Mouse (Mus musculus): Measurements from ENCODE around the gene C2cd4b. TPM values are rescaled to one million over a fixed set of nuclear protein-coding genes. Genes with fewer than 3 reads are reported as not detected.

The C2cd4b gene
- polyA plus RNA-seq, 1 experiment = not detected

DNA sequence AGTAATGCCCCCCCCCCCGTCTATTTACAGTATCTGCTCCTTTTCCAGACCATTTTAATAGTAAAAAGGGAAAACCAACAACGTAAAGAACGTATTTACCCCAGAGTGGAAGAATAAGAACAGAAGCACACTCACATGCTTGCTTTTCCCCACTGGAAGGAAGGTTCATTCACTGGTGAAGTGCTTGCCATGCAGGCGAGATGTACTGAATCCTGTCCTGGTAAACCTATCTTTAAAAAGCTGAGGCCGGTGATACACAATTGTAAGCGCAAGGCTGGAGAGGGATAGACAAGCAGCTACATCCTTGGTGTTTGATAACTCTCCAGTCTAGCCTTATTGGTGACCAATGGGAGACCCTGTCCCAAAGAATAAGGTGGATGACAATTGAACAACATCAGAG lies 1.8 kb downstream of the C2cd4b start:
- H3K36me3 ChIP-seq (ENCODE audit: control insufficient read depth, insufficient read depth, low read length) = no peaks in the 10 kb centered on the region
- whole genome bisulfite sequencing = 84% methylated on average over 6 of the region's 6 CpGs
- H3K4me3 ChIP-seq (ENCODE audit: insufficient read depth, low read depth, low read length) = no peak overlapping the region
- no peak for DNase-seq
- TF ChIP-seq CTCF (conservative IDR thresholded peaks at IDR 0.05; ENCODE audit: insufficient read depth, insufficient read length, low read depth, low read length) (no peak), POLR2A (IDR thresholded peaks at IDR 0.05; ENCODE audit: low read depth, low read length) (no peak)
- no peak overlapping the region for H3K27ac ChIP-seq (ENCODE audit: insufficient read depth, low read depth, low read length)
- H3K4me1 ChIP-seq (ENCODE audit: control insufficient read depth, insufficient read depth, low read length) = no peaks in the 10 kb centered on the region
- 0 out of 2 replicates have a peak, but pooled peaks cover 1% of the 10 kb centered on the region for H3K27me3 ChIP-seq (replicated peaks; ENCODE audit: control insufficient read depth, insufficient read depth, low read length)

DNA sequence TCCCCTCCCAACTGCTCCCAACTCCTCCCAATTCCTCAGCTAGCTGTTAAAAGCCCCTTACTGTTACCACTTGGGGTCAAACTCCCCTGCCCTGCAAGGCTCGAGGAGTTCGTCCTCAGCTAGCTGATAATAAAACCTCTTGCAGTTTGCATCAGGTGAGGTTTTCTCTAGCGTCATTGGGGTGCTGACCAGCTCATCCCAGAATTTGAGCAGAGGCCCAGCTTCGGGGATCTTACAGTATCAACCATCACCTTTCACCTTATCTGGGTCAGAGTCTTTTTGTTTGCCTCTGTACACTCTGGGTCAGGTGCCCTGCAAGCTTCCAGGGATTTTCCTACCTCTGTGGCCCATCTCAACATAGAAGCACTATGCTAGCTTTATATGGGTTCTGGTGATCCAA lies 4.1 kb downstream of the C2cd4b start:
- TF ChIP-seq POLR2A (IDR thresholded peaks at IDR 0.05; ENCODE audit: low read depth, low read length) (no peak), CTCF (conservative IDR thresholded peaks at IDR 0.05; ENCODE audit: insufficient read depth, insufficient read length, low read depth, low read length) (no peak)
- DNase-seq = no peak
- no peaks in the 10 kb centered on the region for H3K4me1 ChIP-seq (ENCODE audit: control insufficient read depth, insufficient read depth, low read length)
- WGBS = 60% methylated on average over 4 of the region's 4 CpGs
- H3K4me3 ChIP-seq (ENCODE audit: insufficient read depth, low read depth, low read length) = no peak overlapping the region
- no peaks in the 10 kb centered on the region for H3K36me3 ChIP-seq (ENCODE audit: control insufficient read depth, insufficient read depth, low read length)
- H3K27ac ChIP-seq (ENCODE audit: insufficient read depth, low read depth, low read length) = no peak overlapping the region
- H3K27me3 ChIP-seq (replicated peaks; ENCODE audit: control insufficient read depth, insufficient read depth, low read length) = 0 out of 2 replicates have a peak, but pooled peaks cover 1% of the 10 kb centered on the region

DNA sequence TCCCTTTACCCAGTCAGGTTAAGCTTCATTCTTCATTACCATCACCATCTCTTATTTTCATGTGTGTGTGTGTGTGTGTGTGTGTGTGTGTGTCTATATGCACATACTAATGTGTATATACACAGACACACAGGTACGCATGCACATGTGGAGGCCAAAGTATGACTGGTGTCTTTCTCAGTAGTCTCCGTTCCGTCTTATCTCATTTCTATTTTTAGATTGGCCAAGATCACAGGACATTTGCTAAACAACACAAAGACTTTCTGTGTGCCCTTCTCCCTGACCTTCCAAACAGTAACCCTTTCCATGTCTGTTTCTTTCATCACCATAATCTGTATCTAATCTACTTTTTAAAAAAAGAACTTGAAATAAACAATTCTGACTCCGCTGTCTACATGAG lies 7.2 kb downstream of the C2cd4b start:
- TF ChIP-seq POLR2A (IDR thresholded peaks at IDR 0.05; ENCODE audit: low read depth, low read length) (no peak), CTCF (conservative IDR thresholded peaks at IDR 0.05; ENCODE audit: insufficient read depth, insufficient read length, low read depth, low read length) (no peak)
- Histone ChIP-seq H3K27ac (ENCODE audit: insufficient read depth, low read depth, low read length) (no peak overlapping the region), H3K27me3 (replicated peaks; ENCODE audit: control insufficient read depth, insufficient read depth, low read length) (no peaks in the 10 kb centered on the region), H3K4me1 (ENCODE audit: control insufficient read depth, insufficient read depth, low read length) (no peaks in the 10 kb centered on the region), H3K4me3 (ENCODE audit: insufficient read depth, low read depth, low read length) (no peak overlapping the region), H3K36me3 (ENCODE audit: control insufficient read depth, insufficient read depth, low read length) (no peaks in the 10 kb centered on the region)
- no peak for DNase-seq
- WGBS = 81% methylated on average over 4 of the region's 4 CpGs

DNA sequence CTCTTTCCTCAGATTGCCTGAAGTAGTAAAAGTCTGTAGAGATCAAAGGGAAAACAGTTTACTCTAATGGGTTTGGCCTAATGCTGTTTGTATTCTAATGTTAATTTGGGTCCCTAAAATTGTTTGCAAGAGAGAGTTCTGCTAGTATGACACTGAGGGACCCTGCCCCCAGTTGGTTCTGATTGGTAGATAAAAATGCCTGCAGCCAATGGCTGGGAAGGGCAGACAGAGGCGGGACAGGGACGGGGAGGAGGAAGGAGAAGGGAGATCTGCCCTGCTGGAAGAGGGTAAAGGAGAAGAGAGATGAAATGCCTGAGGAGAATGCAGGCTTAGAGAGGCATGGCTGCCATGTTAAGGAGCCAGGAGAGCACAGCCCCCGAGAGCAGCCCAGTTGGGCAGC lies 7.7 kb downstream of the C2cd4b start:
- no peak overlapping the region for H3K27ac ChIP-seq (ENCODE audit: insufficient read depth, low read depth, low read length)
- WGBS = 61% methylated on average over 3 of the region's 3 CpGs

DNA sequence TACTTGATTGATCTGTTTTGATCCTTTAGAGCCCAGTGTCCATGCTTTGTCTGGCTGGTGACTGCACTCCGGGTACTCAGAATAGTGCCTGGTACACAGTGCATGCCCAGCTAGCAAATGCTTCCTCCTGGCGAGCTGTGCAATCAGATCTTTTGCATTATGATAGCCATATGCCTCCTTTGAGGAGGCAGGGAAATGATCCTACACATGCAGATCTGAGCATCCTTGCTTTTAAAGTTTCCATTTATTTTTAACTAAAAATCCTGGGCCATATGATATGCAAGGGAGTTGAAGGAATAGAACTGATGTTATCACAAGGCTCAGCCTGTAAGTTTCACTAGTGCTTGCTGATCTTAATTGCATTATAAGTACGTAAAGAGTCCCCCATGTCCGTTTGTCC lies 9.6 kb downstream of the C2cd4b start:
- Histone ChIP-seq H3K4me1 (ENCODE audit: control insufficient read depth, insufficient read depth, low read length) (no peaks in the 10 kb centered on the region), H3K4me3 (ENCODE audit: insufficient read depth, low read depth, low read length) (no peak overlapping the region), H3K27me3 (replicated peaks; ENCODE audit: control insufficient read depth, insufficient read depth, low read length) (no peaks in the 10 kb centered on the region), H3K36me3 (ENCODE audit: control insufficient read depth, insufficient read depth, low read length) (no peaks in the 10 kb centered on the region), H3K27ac (ENCODE audit: insufficient read depth, low read depth, low read length) (no peak overlapping the region)
- TF ChIP-seq POLR2A (IDR thresholded peaks at IDR 0.05; ENCODE audit: low read depth, low read length) (no peak), CTCF (conservative IDR thresholded peaks at IDR 0.05; ENCODE audit: insufficient read depth, insufficient read length, low read depth, low read length) (no peak)
- no peak for DNase-seq
- 86% methylated on average over 4 of the region's 4 CpGs for WGBS

More for the DNA sequence above, 7.7 kb downstream of the C2cd4b start:
- H3K36me3 ChIP-seq (ENCODE audit: control insufficient read depth, insufficient read depth, low read length) = no peaks in the 10 kb centered on the region
- no peak for TF ChIP-seq CTCF (conservative IDR thresholded peaks at IDR 0.05; ENCODE audit: insufficient read depth, insufficient read length, low read depth, low read length)
- no peak for TF ChIP-seq POLR2A (IDR thresholded peaks at IDR 0.05; ENCODE audit: low read depth, low read length)
- no peak overlapping the region for H3K4me3 ChIP-seq (ENCODE audit: insufficient read depth, low read depth, low read length)
- no peak for DNase-seq
- no peaks in the 10 kb centered on the region for H3K27me3 ChIP-seq (replicated peaks; ENCODE audit: control insufficient read depth, insufficient read depth, low read length)
- no peaks in the 10 kb centered on the region for H3K4me1 ChIP-seq (ENCODE audit: control insufficient read depth, insufficient read depth, low read length)

DNA sequence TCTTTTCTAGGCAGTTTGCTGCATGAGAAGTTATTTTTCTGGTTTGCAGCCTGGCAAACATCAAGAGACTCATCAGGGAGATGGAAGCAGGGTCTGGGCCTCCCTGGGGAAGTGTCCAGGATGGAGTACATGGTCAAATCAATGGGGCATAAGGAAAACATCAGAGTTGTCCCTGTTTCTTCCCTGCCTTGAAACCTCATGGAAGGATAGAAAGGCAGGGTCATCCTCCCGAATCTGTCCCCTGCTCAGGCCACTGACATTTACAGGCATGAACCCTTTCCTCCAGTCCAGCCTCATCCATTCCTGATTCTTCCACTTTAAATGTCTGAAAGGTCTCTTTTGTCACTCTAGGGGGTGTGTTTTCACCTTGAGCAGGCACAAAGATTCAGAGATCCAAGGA lies 10.2 kb downstream of the C2cd4b start:
- Histone ChIP-seq H3K4me3 (ENCODE audit: insufficient read depth, low read depth, low read length) (no peak overlapping the region), H3K4me1 (ENCODE audit: control insufficient read depth, insufficient read depth, low read length) (no peaks in the 10 kb centered on the region), H3K27ac (ENCODE audit: insufficient read depth, low read depth, low read length) (no peak overlapping the region), H3K27me3 (replicated peaks; ENCODE audit: control insufficient read depth, insufficient read depth, low read length) (no peaks in the 10 kb centered on the region), H3K36me3 (ENCODE audit: control insufficient read depth, insufficient read depth, low read length) (no peaks in the 10 kb centered on the region)
- no peak for DNase-seq
- no peak for TF ChIP-seq POLR2A (IDR thresholded peaks at IDR 0.05; ENCODE audit: low read depth, low read length)
- no peak for TF ChIP-seq CTCF (conservative IDR thresholded peaks at IDR 0.05; ENCODE audit: insufficient read depth, insufficient read length, low read depth, low read length)
- 82% methylated on average over 1 of the region's 1 CpGs for WGBS

DNA sequence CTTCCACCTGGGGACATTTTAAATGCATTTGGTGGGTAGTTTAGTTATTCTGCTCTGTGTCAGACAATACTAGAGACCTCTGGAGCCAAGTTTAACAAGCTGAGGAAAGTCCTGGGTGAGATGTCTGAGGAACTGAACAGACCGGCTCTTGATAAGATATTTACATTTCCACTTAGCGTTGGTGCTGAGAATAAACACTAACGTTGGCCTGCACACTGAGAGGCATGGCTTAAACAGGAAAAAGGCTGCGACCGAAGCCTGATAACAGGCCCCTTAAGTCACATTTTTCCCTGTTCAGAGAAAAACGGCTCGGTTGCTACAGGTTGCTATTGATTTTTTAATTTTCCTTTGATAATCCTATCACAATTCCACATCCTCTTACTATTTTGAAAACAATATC lies 12.1 kb downstream of the C2cd4b start:
- DNase-seq = no peak
- no peaks in the 10 kb centered on the region for H3K27me3 ChIP-seq (replicated peaks; ENCODE audit: control insufficient read depth, insufficient read depth, low read length)
- H3K36me3 ChIP-seq (ENCODE audit: control insufficient read depth, insufficient read depth, low read length) = no peaks in the 10 kb centered on the region
- no peak overlapping the region for H3K27ac ChIP-seq (ENCODE audit: insufficient read depth, low read depth, low read length)
- TF ChIP-seq CTCF (conservative IDR thresholded peaks at IDR 0.05; ENCODE audit: insufficient read depth, insufficient read length, low read depth, low read length) = no peak
- 77% methylated on average over 7 of the region's 7 CpGs for WGBS
- no peaks in the 10 kb centered on the region for H3K4me1 ChIP-seq (ENCODE audit: control insufficient read depth, insufficient read depth, low read length)
- H3K4me3 ChIP-seq (ENCODE audit: insufficient read depth, low read depth, low read length) = no peak overlapping the region

DNA sequence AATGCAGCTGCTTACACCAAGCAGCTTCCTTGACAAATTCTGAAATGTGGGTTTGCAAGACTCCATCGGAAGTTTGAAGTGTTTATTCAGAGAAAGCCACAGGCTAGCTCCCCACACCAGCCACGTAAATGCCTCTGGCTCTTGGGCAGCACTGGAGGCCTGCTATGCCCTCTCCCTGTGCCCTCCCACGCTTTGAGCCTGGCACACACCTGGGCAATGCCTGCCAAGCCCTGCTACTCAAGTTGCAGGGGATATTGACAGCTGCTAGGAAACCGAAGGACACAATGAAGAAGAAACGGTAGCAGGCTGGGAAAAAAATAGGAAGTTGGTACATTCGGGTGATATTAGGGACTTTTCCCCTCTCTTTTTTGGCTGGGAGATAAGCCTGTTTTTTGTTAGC lies 15.0 kb downstream of the C2cd4b start:
- H3K36me3 ChIP-seq (ENCODE audit: control insufficient read depth, insufficient read depth, low read length) = no peaks in the 10 kb centered on the region
- 53% methylated on average over 6 of the region's 6 CpGs for WGBS
- no peak for TF ChIP-seq POLR2A (IDR thresholded peaks at IDR 0.05; ENCODE audit: low read depth, low read length)
- TF ChIP-seq CTCF (conservative IDR thresholded peaks at IDR 0.05; ENCODE audit: insufficient read depth, insufficient read length, low read depth, low read length) = no peak
- H3K4me3 ChIP-seq (ENCODE audit: insufficient read depth, low read depth, low read length) = no peak overlapping the region
- DNase-seq = no peak
- no peaks in the 10 kb centered on the region for H3K4me1 ChIP-seq (ENCODE audit: control insufficient read depth, insufficient read depth, low read length)
- H3K27ac ChIP-seq (ENCODE audit: insufficient read depth, low read depth, low read length) = no peak overlapping the region
- no peaks in the 10 kb centered on the region for H3K27me3 ChIP-seq (replicated peaks; ENCODE audit: control insufficient read depth, insufficient read depth, low read length)

Measured in kidney, adult 2 months (tissue).